Mouse (Mus musculus) ES-E14 (cell line): ENCODE results near the gene Gm5460. TPM values are rescaled to one million over a fixed set of nuclear protein-coding genes. Genes with fewer than 3 reads are reported as not detected.
A peak's percentile ranks its signal among the peaks of the same experiment; 100 is the strongest.

Experiments used
- DNase-seq: peaks from one replicate; pipeline ENCODE4 v3.0.0-alpha.2; 2013; ENCODE audit warnings: low read depth, low spot score
- H3K27ac ChIP-seq: 2 replicates; pipeline ENCODE4 v1.5.1; 2012; ENCODE audit warnings: low read depth, mild to moderate bottlenecking, low read length, moderate library complexity, mixed read lengths; ENCODE audit not compliant: poor library complexity, insufficient read depth, severe bottlenecking
- H3K36me3 ChIP-seq: 2 replicates; pipeline ENCODE4 v1.6.1; 2012; ENCODE audit warnings: mild to moderate bottlenecking, low read length, moderate library complexity, mixed read lengths; ENCODE audit not compliant: control insufficient read depth, poor library complexity, insufficient read depth, severe bottlenecking
- H3K4me1 ChIP-seq, 2 experiments: fragments of 150-350 bp in 1 of 2; sonication (generic) in 1 of 2; 2 replicates each; pipeline ENCODE4 v1.6.1; 2012; ENCODE audit warnings: low read length in 2 of 2, mild to moderate bottlenecking in 1 of 2, mixed read lengths in 1 of 2; ENCODE audit not compliant: control insufficient read depth in 2 of 2, insufficient read depth in 2 of 2, poor library complexity in 1 of 2
- H3K4me3 ChIP-seq, 2 experiments: fragments of 150-350 bp in 1 of 2; sonication (generic) in 1 of 2; 2 replicates each; pipeline ENCODE4 v1.5.1; 2012; ENCODE audit warnings: low read length in 2 of 2, low read depth in 1 of 2, mild to moderate bottlenecking in 1 of 2, mixed read lengths in 1 of 2; ENCODE audit not compliant: insufficient read depth in 1 of 2, poor library complexity in 1 of 2, severe bottlenecking in 1 of 2
- H3K9ac ChIP-seq: 2 replicates; pipeline ENCODE4 v1.6.1; 2012; ENCODE audit warnings: low read depth, mild to moderate bottlenecking, low read length, mixed read lengths; ENCODE audit not compliant: poor library complexity, insufficient read depth, severe bottlenecking
- H3K9me3 ChIP-seq: fragments of 150-350 bp; sonication (generic); 2 replicates; pipeline ENCODE4 v1.6.1; 2012; ENCODE audit warnings: low read depth, mild to moderate bottlenecking, low read length; ENCODE audit not compliant: control insufficient read depth, insufficient read depth
- CHD2 ChIP-seq: IDR thresholded peaks from 2 replicates; pipeline ENCODE4 v1.6.1; 2014; ENCODE audit warnings: mild to moderate bottlenecking, low read depth, low read length, inconsistent platforms
- HCFC1 ChIP-seq: IDR thresholded peaks from 2 replicates; pipeline ENCODE4 v1.6.1; 2012; ENCODE audit warnings: low read length, inconsistent platforms, borderline replicate concordance; ENCODE audit not compliant: insufficient read depth
- MAFK ChIP-seq: IDR thresholded peaks from 2 replicates; pipeline ENCODE4 v1.6.1; 2014; ENCODE audit warnings: mild to moderate bottlenecking, low read depth, low read length, inconsistent platforms; ENCODE audit not compliant: insufficient read depth
- ZC3H11A ChIP-seq: IDR thresholded peaks from 2 replicates; pipeline ENCODE4 v1.6.1; 2012; ENCODE audit warnings: low read depth, mild to moderate bottlenecking, inconsistent platforms, low read length, borderline replicate concordance
- ZNF384 ChIP-seq: IDR thresholded peaks from 2 replicates; pipeline ENCODE4 v1.6.1; 2012; ENCODE audit warnings: low read depth, low read length, inconsistent platforms
- in situ Hi-C, 2 experiments: fragments of 600-800 bp; cut with MboI; formaldehyde crosslinking; loops; one replicate each; pipeline ENCODE4 v1.15.1; 2025; ENCODE audit warnings: low sequenced_read_pairs in 2 of 2, inconsistent platforms in 1 of 2; ENCODE audit not compliant: unreplicated experiment in 2 of 2
- total RNA-seq: library from RNA; depleted of rRNA; stranded (reverse); fragments of 300-350 nt; gene quantifications from 2 replicates; pipeline ENCODE4 v1.2.3, GENCODE M21; 2012

Gm5460 gene
- total RNA-seq, 1 experiment: not detected

- DNase-seq: no peak
- Histone ChIP-seq H3K27ac (no peak overlapping the region), H3K4me3 (no peak overlapping the region), H3K4me1 (no peaks in the 10 kb centered on the region), H3K9me3 (no peaks in the 10 kb centered on the region), H3K36me3 (no peaks in the 10 kb centered on the region), H3K9ac (no peak overlapping the region)
- TF ChIP-seq HCFC1 (no peak), ZC3H11A (no peak), ZNF384 (no peak), MAFK (no peak), CHD2 (no peak)
- in situ Hi-C loops: loop anchor here (25.0 kb wide), 3 partner anchors 335 to 710 kb away; partner anchors contain the start of gene Ldb3 (in 2 of the 2)
These were observed 60.7 kb downstream of the Gm5460 start for GRCm38 (mm10) chr14:34077222-34077621.

- H3K4me1 ChIP-seq: no peaks in the 10 kb centered on the region
- no peaks in the 10 kb centered on the region for H3K36me3 ChIP-seq
- H3K27ac ChIP-seq: no peak overlapping the region
- in situ Hi-C loops: loop anchor here (25.0 kb wide), 3 partner anchors 334 to 709 kb away; partner anchors contain the start of gene Ldb3 (in 2 of the 2)
- H3K9ac ChIP-seq: no peak overlapping the region
- no peaks in the 10 kb centered on the region for H3K9me3 ChIP-seq
- no peak for DNase-seq
- H3K4me3 ChIP-seq: no peak overlapping the region
- no peak for TF ChIP-seq MAFK
- no peak for TF ChIP-seq ZC3H11A
- no peak for TF ChIP-seq ZNF384
- no peak for TF ChIP-seq HCFC1
- TF ChIP-seq CHD2: no peak
These were observed 61.7 kb downstream of the Gm5460 start for GRCm38 (mm10) chr14:34078293-34078692.

- peak; percentile 78 for DNase-seq
- Histone ChIP-seq H3K9me3 (no peaks in the 10 kb centered on the region), H3K36me3 (no peaks in the 10 kb centered on the region), H3K4me1 (no peaks in the 10 kb centered on the region; a peak in 1 of 4 replicates), H3K27ac (no peak overlapping the region), H3K4me3 (no peak overlapping the region), H3K9ac (no peak overlapping the region)
- TF ChIP-seq ZC3H11A: peak; percentile 91
- no peak for TF ChIP-seq CHD2
- TF ChIP-seq MAFK: no peak
- in situ Hi-C loops: loop anchor here (10.0 to 25.0 kb wide), 4 partner anchors 314 to 707 kb away; partner anchors contain the start of gene Ldb3 (in 2 of the 2)
These were observed 63.9 kb downstream of the Gm5460 start for GRCm38 (mm10) chr14:34080321-34080997.

DNA sequence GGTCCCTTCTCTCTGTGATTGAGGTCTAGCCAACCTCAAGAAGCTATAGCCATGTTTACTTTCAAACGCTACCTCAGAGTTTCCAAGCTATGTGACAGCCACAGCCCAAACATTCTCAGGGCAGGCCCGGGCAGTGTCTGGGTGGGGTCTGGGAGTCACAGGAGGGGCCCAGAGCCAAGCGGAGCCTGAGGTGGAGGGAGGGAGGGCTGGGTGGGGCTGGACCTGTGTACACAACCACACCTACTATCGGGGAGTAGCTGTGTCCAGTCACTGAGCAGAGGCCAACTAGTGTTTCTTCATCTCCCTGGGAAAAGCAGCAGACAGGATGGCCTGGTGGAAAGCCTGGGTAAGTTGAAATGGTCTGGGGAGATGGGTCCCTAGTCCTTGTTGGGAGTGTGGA, 69.2 kb downstream of the Gm5460 start, which contains the start of gene Anxa8:
TSS of gene Anxa8 (plus strand) at position 251 of the 400 bp plus-strand sequence.
- in situ Hi-C loops: loop anchor here (10.0 to 25.0 kb wide), 4 partner anchors 309 to 702 kb away; partner anchors contain the start of gene Ldb3 (in 2 of the 2)
- Histone ChIP-seq H3K9me3 (no peaks in the 10 kb centered on the region), H3K9ac (no peak within 1 kb of the TSS), H3K4me1 (peaks cover 0 to 2% of the 10 kb centered on the region in 2 experiments; a peak in 1 of 4 replicates), H3K4me3 (no peak within 1 kb of the TSS), H3K27ac (no peak within 1 kb of the TSS), H3K36me3 (no peaks in the 10 kb centered on the region)
- TF ChIP-seq ZC3H11A: no peak
- TF ChIP-seq ZNF384: no peak
- no peak for TF ChIP-seq CHD2
- TF ChIP-seq HCFC1: no peak
- no peak for TF ChIP-seq MAFK
- no peak for DNase-seq
